Mouse (Mus musculus) heart, embryonic 11.5 days (tissue): Measurements from ENCODE around the gene Otor. TPM values are rescaled to one million over a fixed set of nuclear protein-coding genes. Genes with fewer than 3 reads are reported as not detected.

Source experiments
- ATAC-seq: fragments of 200-750 bp; cut with Nextera tagmentation; replicated peaks from 2 replicates; pipeline ENCODE4 v1.8.0; 2017; ENCODE audit warnings: moderate library complexity; ENCODE audit not compliant: insufficient number of reproducible peaks, low FRiP score, low TSS enrichment
- H3K27ac ChIP-seq: fragments of 300-500 bp; sonication (generic); 2 replicates; pipeline ENCODE4 v1.5.1; 2014; ENCODE audit warnings: mild to moderate bottlenecking, low read depth, low read length
- H3K27me3 ChIP-seq: fragments of 300-500 bp; sonication (generic); 2 replicates; pipeline ENCODE4 v1.6.1; 2014; ENCODE audit warnings: mild to moderate bottlenecking, low read length, mixed read lengths; ENCODE audit not compliant: control insufficient read depth, insufficient read depth
- H3K36me3 ChIP-seq: fragments of 300-500 bp; sonication (generic); 2 replicates; pipeline ENCODE4 v1.6.1; 2014; ENCODE audit warnings: mild to moderate bottlenecking, low read length, moderate library complexity, mixed read lengths; ENCODE audit not compliant: control insufficient read depth, insufficient read depth
- H3K4me1 ChIP-seq: fragments of 300-500 bp; sonication (generic); 2 replicates; pipeline ENCODE4 v1.6.1; 2014; ENCODE audit warnings: low read length; ENCODE audit not compliant: control insufficient read depth, insufficient read depth
- H3K4me2 ChIP-seq: fragments of 300-500 bp; sonication (generic); 2 replicates; pipeline ENCODE4 v1.6.1; 2014; ENCODE audit warnings: mild to moderate bottlenecking, moderate library complexity
- H3K4me3 ChIP-seq: fragments of 300-500 bp; sonication (generic); 2 replicates; pipeline ENCODE4 v1.5.1; 2014; ENCODE audit warnings: low read depth, low read length
- H3K9ac ChIP-seq: fragments of 300-500 bp; sonication (generic); 2 replicates; pipeline ENCODE4 v1.6.1; 2014; ENCODE audit warnings: mild to moderate bottlenecking, low read depth, low read length, moderate library complexity
- H3K9me3 ChIP-seq: fragments of 300-500 bp; sonication (generic); replicated peaks from 2 replicates; pipeline ENCODE4 v1.6.1; 2016; ENCODE audit warnings: low read length; ENCODE audit not compliant: control insufficient read depth
- WGBS: fragments of 180-500 bp; shearing (Covaris S2); extraction: QIAGEN DNeasy Blood & Tissue Kit; methylation state at CpG from one replicate; pipeline ENCODE4 v1.1.7; 2014; ENCODE audit not compliant: insufficient replicate concordance; 5-methylcytosine and 5-hydroxymethylcytosine counted together
- polyA plus RNA-seq: library from polyadenylated mRNA; unstranded; fragments of >200 nt; fragmentation: Nextera tagmentation; extraction: Ambion mirVana; gene quantifications from 2 replicates; pipeline ENCODE4 v1.2.1, GENCODE M21; 2014

Gene Otor
- 1.7 and 2.6 TPM in 2 replicates for polyA plus RNA-seq

DNA sequence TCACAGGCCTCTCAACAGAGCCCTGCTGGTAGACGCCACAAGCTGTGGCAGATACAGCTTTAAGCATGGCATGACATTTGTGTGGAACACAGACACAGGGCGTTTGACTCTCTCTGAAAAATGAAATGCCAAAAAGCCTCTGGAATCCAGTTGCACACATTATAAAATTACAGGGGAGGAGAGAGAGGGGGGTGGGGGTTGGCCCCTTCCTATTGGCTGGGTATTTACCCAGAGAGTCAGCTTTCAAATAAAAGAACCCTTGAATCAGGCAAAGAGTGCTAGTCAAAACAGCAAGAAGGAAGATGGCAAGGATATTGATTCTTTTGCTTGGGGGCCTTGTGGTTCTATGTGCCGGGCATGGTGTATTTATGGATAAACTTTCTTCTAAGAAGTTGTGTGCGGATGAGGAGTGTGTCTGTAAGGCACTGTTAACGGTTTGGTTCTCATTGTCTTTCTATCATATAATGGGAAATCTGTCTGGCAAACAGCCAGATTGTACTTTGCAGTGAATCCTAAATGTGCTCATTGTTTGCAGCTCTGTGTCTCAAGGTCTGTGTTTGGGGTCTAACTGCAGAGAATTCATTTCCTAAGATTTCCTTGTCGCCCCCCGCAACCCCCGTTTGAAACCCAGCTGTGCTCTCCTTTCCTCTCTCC, at the start of gene Otor:
TSS of gene Otor (plus strand) at position 276 of the 654 bp plus-strand sequence.
- 65% methylated on average over 8 of the region's 8 CpGs for WGBS
- no peaks in the 10 kb centered on the region for H3K36me3 ChIP-seq
- H3K9ac ChIP-seq = no peak within 1 kb of the TSS
- H3K4me3 ChIP-seq = no peak within 1 kb of the TSS
- no peak within 1 kb of the TSS for H3K27ac ChIP-seq
- H3K4me1 ChIP-seq = no peaks in the 10 kb centered on the region
- no peak within 1 kb of the TSS for H3K4me2 ChIP-seq
- no peaks in the 10 kb centered on the region for H3K27me3 ChIP-seq
- no peak for ATAC-seq
- H3K9me3 ChIP-seq = no peaks in the 10 kb centered on the region

DNA sequence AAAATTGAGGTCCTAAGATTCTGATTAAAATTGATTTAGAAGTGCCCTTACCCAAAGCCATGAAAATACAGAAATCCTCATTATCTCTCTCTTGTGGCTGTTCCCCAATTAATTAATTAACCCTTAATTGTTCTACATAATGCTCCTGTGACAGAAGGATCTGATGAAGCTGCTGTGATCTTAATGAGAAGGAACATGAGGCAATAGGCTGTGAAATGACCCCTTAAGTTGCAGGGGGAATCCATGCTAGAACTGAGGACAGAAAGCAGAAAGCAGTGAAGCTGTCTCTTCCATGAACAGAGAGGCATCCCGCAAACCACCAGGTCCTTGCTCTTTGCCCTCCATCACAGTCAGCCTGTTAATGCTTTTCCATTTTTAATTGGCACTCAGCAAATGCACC, 47.0 kb upstream of the Otor start:
- no peaks in the 10 kb centered on the region for H3K27me3 ChIP-seq
- no peak overlapping the region for H3K4me3 ChIP-seq
- H3K36me3 ChIP-seq = no peaks in the 10 kb centered on the region
- H3K4me2 ChIP-seq = no peak overlapping the region
- no peaks in the 10 kb centered on the region for H3K4me1 ChIP-seq
- ATAC-seq = no peak
- no peaks in the 10 kb centered on the region for H3K9me3 ChIP-seq
- H3K9ac ChIP-seq = no peak overlapping the region
- 78% methylated on average over 1 of the region's 1 CpGs for WGBS
- H3K27ac ChIP-seq = no peak overlapping the region

DNA sequence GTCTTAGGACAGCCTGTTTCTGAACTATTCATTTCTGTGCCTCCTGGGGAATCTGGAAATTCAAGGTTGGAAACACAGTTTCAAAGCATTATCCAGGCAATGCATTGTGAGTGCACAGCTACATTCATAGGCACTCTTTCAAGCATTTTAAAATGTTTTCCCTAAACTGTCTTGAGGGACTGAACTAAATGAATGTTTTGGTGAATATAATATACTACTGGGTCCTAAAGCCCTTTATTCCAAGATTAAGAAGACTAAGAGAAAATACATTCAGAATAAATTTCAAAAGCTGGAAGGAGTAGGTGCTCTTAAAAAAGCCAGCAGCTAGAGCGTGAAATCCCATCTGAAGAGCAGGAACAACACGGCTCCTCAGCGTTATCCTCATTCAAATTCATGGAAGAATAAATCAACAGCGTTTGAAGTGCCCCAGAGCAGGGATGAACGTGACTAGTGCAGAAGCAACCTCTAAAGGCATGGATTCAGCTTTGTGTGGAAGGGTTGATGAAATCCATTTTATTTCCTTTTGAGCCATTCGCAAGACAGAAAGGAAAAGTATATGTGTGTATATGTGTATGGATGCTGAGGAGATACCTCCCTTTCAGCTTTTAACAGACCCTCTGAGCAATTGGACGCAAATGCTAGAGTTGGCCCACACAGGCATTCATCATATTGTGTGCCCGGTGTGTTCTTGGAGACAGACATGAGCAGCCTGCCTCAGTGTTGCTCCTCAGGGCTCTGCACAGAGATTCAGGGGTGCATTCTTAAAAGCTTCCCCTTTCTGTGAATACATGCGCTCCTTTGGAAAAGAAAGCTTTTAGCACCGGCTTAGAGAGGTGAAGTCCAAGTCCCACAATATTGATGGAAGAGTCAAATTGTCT, 45.7 kb upstream of the Otor start:
- Histone ChIP-seq H3K9ac (no peak overlapping the region), H3K27ac (no peak overlapping the region), H3K4me3 (no peak overlapping the region), H3K27me3 (no peaks in the 10 kb centered on the region), H3K9me3 (no peaks in the 10 kb centered on the region), H3K4me2 (no peak overlapping the region), H3K4me1 (no peaks in the 10 kb centered on the region), H3K36me3 (no peaks in the 10 kb centered on the region)
- no peak for ATAC-seq
- 73% methylated on average over 10 of the region's 10 CpGs for whole genome bisulfite sequencing

DNA sequence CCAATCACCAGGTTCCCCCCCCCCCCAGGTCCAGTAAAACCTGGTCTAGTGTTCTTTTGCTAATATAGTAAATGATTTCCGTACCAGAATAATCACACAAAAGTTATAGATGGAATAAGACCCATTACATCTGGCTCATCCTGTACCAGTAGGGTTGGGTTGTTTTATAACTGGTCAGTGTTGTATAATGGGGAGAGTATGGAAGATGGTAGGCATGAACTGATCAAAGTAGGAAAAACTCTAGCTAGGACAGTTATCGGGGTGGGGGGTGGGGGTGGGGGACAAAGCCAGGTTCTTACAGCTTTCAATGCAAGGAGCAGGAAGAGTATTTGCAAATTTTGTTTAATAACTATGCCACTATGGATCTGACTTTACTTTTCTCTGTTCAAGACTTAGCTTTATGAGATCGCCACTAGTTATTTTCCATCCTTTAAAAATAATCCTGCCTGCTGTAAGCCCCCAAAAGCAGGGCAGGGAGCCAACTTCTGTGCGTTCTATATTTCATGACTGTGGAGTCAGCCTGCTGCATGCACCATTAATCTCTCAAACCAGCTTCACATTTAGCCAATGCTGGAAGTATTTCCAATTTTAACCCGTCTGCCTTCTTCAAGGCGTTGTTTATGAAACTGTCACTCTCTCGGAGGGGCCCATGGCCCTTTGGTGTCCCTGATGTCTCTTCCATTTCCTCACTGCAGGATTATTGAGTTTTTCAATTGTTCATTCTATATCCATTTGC, 43.8 kb upstream of the Otor start:
- 69% methylated on average over 7 of the region's 7 CpGs for WGBS
- H3K4me2 ChIP-seq = no peak overlapping the region
- no peak for ATAC-seq

DNA sequence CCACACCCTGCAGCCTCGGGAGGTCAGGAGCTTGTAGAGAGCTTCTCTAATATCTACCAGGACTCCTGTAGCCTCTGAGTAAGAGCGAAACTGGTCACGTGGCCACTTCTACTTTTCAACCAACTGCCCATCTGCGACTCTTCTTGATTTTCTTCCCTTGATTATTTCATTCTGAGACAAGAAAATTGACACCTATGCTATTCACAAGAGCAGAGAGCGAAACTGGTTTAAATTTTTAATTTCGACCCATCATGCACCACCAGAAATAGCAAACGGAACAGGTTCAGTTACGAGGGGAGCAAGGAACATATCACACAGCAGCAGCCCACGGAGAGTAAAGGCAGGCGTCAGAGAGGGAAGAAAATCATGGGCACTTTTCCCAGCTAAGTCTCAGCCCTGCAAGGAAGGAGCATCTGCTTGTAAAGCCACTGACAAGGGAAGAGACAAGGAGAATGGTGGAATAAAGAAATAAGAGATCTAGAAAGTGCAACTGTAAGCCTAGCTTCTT, 43.1 kb upstream of the Otor start:
- H3K9me3 ChIP-seq = no peaks in the 10 kb centered on the region
- H3K9ac ChIP-seq = no peak overlapping the region
- no peaks in the 10 kb centered on the region for H3K4me1 ChIP-seq
- H3K27me3 ChIP-seq = no peaks in the 10 kb centered on the region
- no peaks in the 10 kb centered on the region for H3K36me3 ChIP-seq
- WGBS = 71% methylated on average over 10 of the region's 10 CpGs
- H3K4me3 ChIP-seq = no peak overlapping the region
- no peak overlapping the region for H3K27ac ChIP-seq
- no peak overlapping the region for H3K4me2 ChIP-seq
- no peak for ATAC-seq

More for the DNA sequence above, 43.8 kb upstream of the Otor start:
- Histone ChIP-seq H3K9ac (no peak overlapping the region), H3K27me3 (no peaks in the 10 kb centered on the region), H3K36me3 (no peaks in the 10 kb centered on the region), H3K4me1 (no peaks in the 10 kb centered on the region), H3K27ac (no peak overlapping the region), H3K4me3 (no peak overlapping the region), H3K9me3 (no peaks in the 10 kb centered on the region)

DNA sequence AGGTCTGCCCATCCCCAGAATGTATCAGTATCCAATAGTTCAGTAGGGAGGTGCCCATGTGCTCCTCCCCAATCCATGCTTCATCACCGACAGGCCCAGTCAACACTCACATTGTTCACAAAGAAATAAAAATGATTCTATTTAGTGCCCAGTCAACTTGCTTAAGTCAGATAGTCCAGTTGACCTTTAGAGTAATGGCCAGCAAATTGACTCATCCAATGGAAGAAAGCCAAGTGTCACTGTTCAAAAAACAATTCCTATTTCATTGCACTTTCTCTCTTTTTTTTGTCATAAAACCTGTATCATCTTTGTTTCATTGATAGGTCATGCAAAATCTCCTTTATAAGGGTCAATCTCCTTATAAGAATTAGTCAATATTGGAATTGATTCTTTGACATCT, 36.7 kb upstream of the Otor start:
- no peaks in the 10 kb centered on the region for H3K9me3 ChIP-seq
- WGBS = 72% methylated on average over 1 of the region's 1 CpGs
- H3K4me1 ChIP-seq = no peaks in the 10 kb centered on the region
- H3K27me3 ChIP-seq = no peaks in the 10 kb centered on the region
- no peaks in the 10 kb centered on the region for H3K36me3 ChIP-seq
- ATAC-seq = no peak
- no peak overlapping the region for H3K9ac ChIP-seq
- H3K27ac ChIP-seq = no peak overlapping the region
- no peak overlapping the region for H3K4me2 ChIP-seq
- H3K4me3 ChIP-seq = no peak overlapping the region

DNA sequence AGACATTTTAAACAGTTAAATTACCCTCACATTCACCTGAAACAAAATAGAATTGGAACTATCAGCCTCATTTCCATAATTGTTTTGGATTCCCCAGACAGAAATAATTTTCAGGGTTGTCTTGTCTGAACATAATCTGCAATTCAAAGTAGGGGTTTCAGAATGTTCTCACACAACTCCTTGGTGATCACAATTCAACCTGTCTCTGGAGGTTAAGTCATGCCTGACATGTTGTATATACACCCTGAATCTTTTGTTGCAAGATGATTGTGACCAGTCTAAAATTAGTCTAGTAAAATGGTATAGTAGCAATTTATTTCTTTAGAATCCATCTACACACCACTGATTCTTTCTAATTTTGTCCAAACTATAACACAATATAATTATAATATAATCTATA, 23.0 kb upstream of the Otor start:
- Histone ChIP-seq H3K9me3 (no peaks in the 10 kb centered on the region), H3K4me1 (no peaks in the 10 kb centered on the region), H3K27me3 (no peaks in the 10 kb centered on the region), H3K9ac (no peak overlapping the region), H3K4me3 (no peak overlapping the region), H3K4me2 (no peak overlapping the region), H3K36me3 (no peaks in the 10 kb centered on the region), H3K27ac (no peak overlapping the region)
- ATAC-seq = no peak

DNA sequence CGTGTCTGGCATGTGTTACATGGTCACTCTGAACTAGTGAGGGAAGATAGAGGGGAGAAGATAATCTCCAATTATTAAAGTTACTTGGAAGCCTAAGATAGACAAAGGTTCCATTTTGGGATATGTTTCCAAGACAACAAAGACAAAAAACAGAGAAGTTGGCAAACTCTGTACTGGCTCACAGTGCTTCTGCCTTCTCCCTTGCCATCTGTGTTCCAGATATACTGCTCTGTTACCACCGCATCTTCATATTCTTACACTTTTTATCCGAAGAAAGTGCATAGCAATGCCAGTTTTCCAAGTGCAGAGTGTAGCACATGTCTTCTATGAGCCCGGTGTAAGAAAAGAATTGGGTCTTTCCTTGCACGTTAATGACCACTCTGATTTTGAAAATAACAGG, 21.5 kb upstream of the Otor start:
- 69% methylated on average over 5 of the region's 5 CpGs for WGBS
- no peaks in the 10 kb centered on the region for H3K36me3 ChIP-seq
- ATAC-seq = no peak

More for the DNA sequence above, 21.5 kb upstream of the Otor start:
- no peaks in the 10 kb centered on the region for H3K4me1 ChIP-seq
- H3K27ac ChIP-seq = no peak overlapping the region
- H3K9me3 ChIP-seq = no peaks in the 10 kb centered on the region
- no peak overlapping the region for H3K9ac ChIP-seq
- no peak overlapping the region for H3K4me3 ChIP-seq
- no peak overlapping the region for H3K4me2 ChIP-seq
- H3K27me3 ChIP-seq = no peaks in the 10 kb centered on the region
